Mouse (Mus musculus): Measurements from ENCODE around the gene Prtn3.

Gene Prtn3

GRCm38 (mm10) chr10:79909092-79909922 is 35.0 kb downstream of the Prtn3 start:
- in situ Hi-C loops (cut with MboI, MseI): no loop called here

GRCm38 (mm10) chr10:79910556-79910955 is 36.3 kb downstream of the Prtn3 start, which contains the start of gene Gm26602:
TSS of gene Gm26602 (plus strand) at chr10:79910856.
- in situ Hi-C loops (cut with MboI, MseI): no loop called here

GRCm38 (mm10) chr10:79912412-79912811 is 38.1 kb downstream of the Prtn3 start:
- in situ Hi-C loops (cut with MboI, MseI): no loop called here

- in situ Hi-C loops (cut with MboI, MseI): no loop called here
These were observed 40.1 kb downstream of the Prtn3 start for GRCm38 (mm10) chr10:79914131-79914947.

GRCm38 (mm10) chr10:79914948-79915596 is 40.8 kb downstream of the Prtn3 start:
- in situ Hi-C loops (cut with MboI, MseI): no loop called here

- in situ Hi-C loops (cut with MboI, MseI): no loop called here
These were observed 41.8 kb downstream of the Prtn3 start for GRCm38 (mm10) chr10:79916081-79916480.

GRCm38 (mm10) chr10:79916808-79917531 is 42.7 kb downstream of the Prtn3 start, which contains the start of gene Kiss1r:
TSS of gene Kiss1r (plus strand) at chr10:79916971.
- in situ Hi-C loops (cut with MboI, MseI): no loop called here

GRCm38 (mm10) chr10:79917532-79918100 is 43.3 kb downstream of the Prtn3 start:
- in situ Hi-C loops (cut with MboI, MseI): no loop called here

- in situ Hi-C loops (cut with MboI, MseI): no loop called here
These were observed 44.2 kb downstream of the Prtn3 start for GRCm38 (mm10) chr10:79918231-79919078.

- in situ Hi-C loops (cut with MboI, MseI): no loop called here
These were observed 45.1 kb downstream of the Prtn3 start for GRCm38 (mm10) chr10:79919251-79919849.

GRCm38 (mm10) chr10:79920056-79920890 is 46.0 kb downstream of the Prtn3 start:
- in situ Hi-C loops (cut with MboI, MseI): no loop called here

GRCm38 (mm10) chr10:79920958-79921535 is 46.8 kb downstream of the Prtn3 start, which contains the start of gene R3hdm4:
TSS of gene R3hdm4 (minus strand) at chr10:79921208.
- in situ Hi-C loops (cut with MboI, MseI): no loop called here

- in situ Hi-C loops (cut with MboI, MseI): no loop called here
These were observed 47.3 kb downstream of the Prtn3 start for GRCm38 (mm10) chr10:79921572-79921971.

- in situ Hi-C loops (cut with MboI, MseI): loop anchor here (5.0 kb wide), 1 partner anchor 37 kb away; the partner anchor contains the start of gene Wdr18
These were observed 50.9 kb downstream of the Prtn3 start for GRCm38 (mm10) chr10:79924998-79925784.

- in situ Hi-C loops (cut with MboI, MseI): loop anchor here (5.0 kb wide), 1 partner anchor 36 kb away; the partner anchor contains the start of gene Wdr18
These were observed 51.7 kb downstream of the Prtn3 start for GRCm38 (mm10) chr10:79925785-79926490.

All from T-helper 2 cell (primary cell).